Mouse (Mus musculus) lung, adult 2 months (tissue): Measurements from ENCODE around the gene Cops3. TPM values are rescaled to one million over a fixed set of nuclear protein-coding genes. Genes with fewer than 3 reads are reported as not detected.

Experiments used
- DNase-seq: peaks from one replicate; pipeline ENCODE4 v3.0.0; 2022
- H3K4me1 ChIP-seq: fragments of 200-500 bp; 2 replicates; pipeline ENCODE4 v1.6.1; 2011; ENCODE audit warnings: low read length; ENCODE audit not compliant: control insufficient read depth, insufficient read depth
- H3K4me3 ChIP-seq: fragments of 200-500 bp; replicated peaks from 2 replicates; pipeline ENCODE3; 2011; ENCODE audit warnings: low read depth, mild to moderate bottlenecking, control low read depth, low read length; ENCODE audit errors: extremely low read depth
- CTCF ChIP-seq: fragments of 200-500 bp; IDR thresholded peaks from 2 replicates; pipeline ENCODE4 v1.5.1; 2011; ENCODE audit warnings: mild to moderate bottlenecking, low read length, control low read depth; ENCODE audit not compliant: insufficient read depth
- POLR2A ChIP-seq: fragments of 200-500 bp; IDR thresholded peaks from 2 replicates; pipeline ENCODE4 v1.6.1; 2011; ENCODE audit warnings: low read depth, mild to moderate bottlenecking, control low read depth, low read length, borderline replicate concordance; ENCODE audit errors: extremely low read depth
- WGBS: fragments of 180-500 bp; shearing (Covaris S2); methylation state at CpG from one replicate; pipeline ENCODE4 v1.1.7; 2018; 5-methylcytosine and 5-hydroxymethylcytosine counted together
- polyA plus RNA-seq: library from polyadenylated mRNA; depleted of rRNA; stranded (reverse); fragments of >200 nt; gene quantifications from 2 replicates; pipeline ENCODE4 v1.2.3, GENCODE M21; 2012

The Cops3 gene
- polyA plus RNA-seq, 1 experiment, result 17.7 TPM

GRCm38 (mm10) chr11:59786444-59787198 lies 53.0 kb downstream of the Cops3 start:
- DNase-seq, result peak; percentile 20
- Histone ChIP-seq H3K4me3 (no peak overlapping the region), H3K4me1 (peaks cover 6% of the 10 kb centered on the region)
- 40% methylated on average over 15 of the region's 15 CpGs for WGBS
- TF ChIP-seq POLR2A, result no peak

DNA sequence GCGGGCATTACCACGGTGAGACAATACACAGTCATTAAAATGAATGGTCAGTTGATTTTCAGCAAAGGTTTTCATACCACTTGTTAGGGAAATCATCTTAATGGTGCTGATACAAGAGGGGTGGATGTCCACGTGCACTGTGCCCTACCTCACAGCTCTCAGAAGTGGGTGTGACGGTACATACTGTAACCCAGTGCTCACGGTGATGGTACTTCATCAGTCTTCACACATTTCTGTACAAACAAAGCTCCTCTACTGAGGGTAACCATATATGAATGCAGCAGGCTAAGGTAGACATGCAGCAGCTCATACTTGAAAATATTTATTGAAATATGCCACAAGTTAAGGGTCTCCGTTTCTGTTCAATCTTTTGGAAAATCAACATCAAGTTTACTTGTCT lies 56.0 kb downstream of the Cops3 start:
- TF ChIP-seq CTCF (no peak), POLR2A (no peak)
- DNase-seq, result no peak

GRCm38 (mm10) chr11:59782091-59782590 lies 57.5 kb downstream of the Cops3 start:
- no peak for TF ChIP-seq POLR2A
- TF ChIP-seq CTCF, result no peak
- 68% methylated on average over 7 of the region's 7 CpGs for WGBS
- Histone ChIP-seq H3K4me3 (no peak overlapping the region), H3K4me1 (peaks cover 7% of the 10 kb centered on the region)
- DNase-seq, result no peak

More for the DNA sequence above, 56.0 kb downstream of the Cops3 start:
- H3K4me3 ChIP-seq, result no peak overlapping the region
- H3K4me1 ChIP-seq, result peaks cover 10% of the 10 kb centered on the region
- 60% methylated on average over 6 of the region's 6 CpGs for WGBS

GRCm38 (mm10) chr11:59780241-59780640 lies 59.4 kb downstream of the Cops3 start:
- no peak for TF ChIP-seq CTCF
- no peak for TF ChIP-seq POLR2A
- Histone ChIP-seq H3K4me3 (no peak overlapping the region), H3K4me1 (0 out of 2 replicates have a peak, but pooled peaks cover 4% of the 10 kb centered on the region)
- 71% methylated on average over 4 of the region's 4 CpGs for WGBS
- DNase-seq, result no peak

GRCm38 (mm10) chr11:59779406-59779805 lies 60.2 kb downstream of the Cops3 start:
- WGBS, result 66% methylated on average over 4 of the region's 4 CpGs
- no peak overlapping the region for H3K4me3 ChIP-seq
- TF ChIP-seq CTCF, result no peak
- TF ChIP-seq POLR2A, result no peak
- no peak for DNase-seq
- H3K4me1 ChIP-seq, result 0 out of 2 replicates have a peak, but pooled peaks cover 4% of the 10 kb centered on the region

GRCm38 (mm10) chr11:59778874-59779223 lies 60.8 kb downstream of the Cops3 start:
- 58% methylated on average over 1 of the region's 1 CpGs for whole genome bisulfite sequencing
- H3K4me1 ChIP-seq, result 0 out of 2 replicates have a peak, but pooled peaks cover 4% of the 10 kb centered on the region

GRCm38 (mm10) chr11:59778181-59778873 lies 61.3 kb downstream of the Cops3 start:
- Histone ChIP-seq H3K4me1 (0 out of 2 replicates have a peak, but pooled peaks cover 4% of the 10 kb centered on the region), H3K4me3 (no peak overlapping the region)
- 44% methylated on average over 9 of the region's 9 CpGs for WGBS
- peak; percentile 97 for TF ChIP-seq CTCF
- no peak for TF ChIP-seq POLR2A
- DNase-seq, result peak; percentile 73

More at GRCm38 (mm10) chr11:59778874-59779223, 60.8 kb downstream of the Cops3 start:
- no peak for TF ChIP-seq POLR2A
- TF ChIP-seq CTCF, result no peak
- no peak for DNase-seq
- no peak overlapping the region for H3K4me3 ChIP-seq

DNA sequence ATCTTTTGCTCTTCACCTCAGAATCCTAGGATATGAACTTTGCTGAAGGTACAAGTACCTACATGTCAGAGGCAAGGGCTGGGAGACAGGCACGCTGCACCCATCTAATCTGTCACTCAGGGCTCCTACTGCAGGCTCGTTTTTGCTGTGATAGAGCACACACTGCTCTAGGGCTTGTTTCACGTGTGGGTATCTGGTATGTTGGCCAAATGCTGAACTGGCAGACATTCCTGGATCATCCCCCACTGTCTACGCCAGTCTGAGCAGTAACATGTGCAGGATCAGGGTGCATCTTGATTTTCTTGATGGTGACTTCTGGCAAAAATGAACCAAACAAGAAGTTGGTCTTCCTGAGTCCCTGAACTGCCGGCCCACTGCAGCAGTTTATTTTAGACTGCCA lies 62.4 kb downstream of the Cops3 start:
- Histone ChIP-seq H3K4me1 (0 out of 2 replicates have a peak, but pooled peaks cover 4% of the 10 kb centered on the region), H3K4me3 (no peak overlapping the region)
- WGBS, result 85% methylated on average over 5 of the region's 5 CpGs
- DNase-seq, result no peak
- no peak for TF ChIP-seq CTCF
- no peak for TF ChIP-seq POLR2A

- no peak for DNase-seq
- WGBS, result 88% methylated on average over 13 of the region's 13 CpGs
- H3K4me3 ChIP-seq, result no peak overlapping the region
- H3K4me1 ChIP-seq, result 0 out of 2 replicates have a peak, but pooled peaks cover 4% of the 10 kb centered on the region
- no peak for TF ChIP-seq POLR2A
- no peak for TF ChIP-seq CTCF
Observed at GRCm38 (mm10) chr11:59775435-59776148, 64.0 kb downstream of the Cops3 start.
